Mouse (Mus musculus): ENCODE data around the gene Vipas39. TPM values are rescaled to one million over a fixed set of nuclear protein-coding genes. Genes with fewer than 3 reads are reported as not detected.

Vipas39 gene
- total RNA-seq, 2 experiments from 2014 or later: 34.4 to 37.4 TPM

DNA sequence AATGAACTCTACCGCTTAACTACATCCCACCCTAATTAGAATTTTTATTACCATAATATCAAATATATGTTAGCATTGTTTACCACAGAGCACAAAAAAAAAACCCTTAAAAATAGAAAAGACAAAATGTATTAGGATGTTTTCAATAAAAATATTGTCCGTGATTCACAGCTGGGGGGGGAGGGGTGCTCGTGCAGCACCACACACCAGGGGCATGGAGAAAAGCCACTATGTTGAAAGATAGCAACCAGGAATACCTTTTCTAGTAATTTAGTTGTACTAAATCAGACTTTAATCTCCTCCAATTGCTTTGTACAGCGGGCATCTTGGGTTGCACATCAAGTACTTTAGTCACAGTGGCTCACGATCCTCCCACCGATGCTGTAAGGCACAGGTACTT, 67.3 kb downstream of the Vipas39 start:
- DNase-seq: no peak

DNA sequence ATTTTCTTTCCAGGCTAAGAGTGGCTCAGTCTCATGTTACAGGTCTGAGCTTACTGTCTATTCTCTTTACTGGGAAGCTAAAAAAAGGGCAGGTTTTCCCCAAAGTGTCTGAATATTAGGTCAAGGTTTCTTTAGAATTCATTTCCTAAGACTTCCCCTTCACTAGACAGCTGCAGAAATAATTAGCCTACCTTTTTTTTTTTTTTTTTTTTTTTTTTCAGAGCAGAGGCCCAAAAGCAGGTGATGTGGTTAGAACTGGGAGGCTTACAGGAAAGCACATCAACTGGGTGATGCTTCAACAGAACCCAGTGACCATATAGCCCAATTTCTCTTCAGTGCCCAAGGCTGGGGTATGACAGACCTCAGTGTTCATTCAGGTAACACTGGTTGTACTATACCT, 69.7 kb downstream of the Vipas39 start:
- DNase-seq: no peak

GRCm38 (mm10) chr12:87195069-87195468, 71.0 kb downstream of the Vipas39 start:
- no peak for DNase-seq

GRCm38 (mm10) chr12:87193008-87193407, 73.0 kb downstream of the Vipas39 start:
- DNase-seq: no peak

Small RNA genes within 50 kb of the gene (microRNA-seq; reads per million reads assigned to microRNA genes)
- gene Gm47293: not detected

Other genes with a start within 250 kb of the Vipas39 start
- 1 to 10 TPM; 1.0 to 1.3 TPM for gene Tmem63c, start 244.9 kb downstream of the Vipas39 start, total RNA-seq (2021)
- gene Ngb, start 163.7 kb downstream of the Vipas39 start, total RNA-seq (2021): 1 to 10 TPM; 1.1 to 1.2 TPM
- gene Gstz1, start 119.1 kb downstream of the Vipas39 start, total RNA-seq (2021): 100 to 1,000 TPM; 103 to 114 TPM
- gene Pomt2, start 118.3 kb downstream of the Vipas39 start, total RNA-seq (2021): 10 to 100 TPM; 14.0 to 15.6 TPM
- 1 to 10 TPM; 1.6 to 2.0 TPM for gene Samd15, start 66.5 kb downstream of the Vipas39 start, total RNA-seq (2021)
- gene Tmed8, start 65.8 kb downstream of the Vipas39 start, total RNA-seq (2021): 10 to 100 TPM; 28.6 to 35.0 TPM
- under 1 TPM; 0.33 to 0.66 TPM for gene Noxred1, start 27.5 kb downstream of the Vipas39 start, total RNA-seq (2021)
- gene Ahsa1, start 223 bp upstream of the Vipas39 start, total RNA-seq (2021): 100 to 1,000 TPM; 154 to 214 TPM
- under 1 TPM; 0.13 to 0.17 TPM for gene Ism2, start 33.4 kb upstream of the Vipas39 start, total RNA-seq (2021)
- 100 to 1,000 TPM; 190 to 286 TPM for gene Sptlc2, start 122.1 kb upstream of the Vipas39 start, total RNA-seq (2021)
- gene Slirp, start 177.6 kb upstream of the Vipas39 start, total RNA-seq (2021): 100 to 1,000 TPM; 155 to 160 TPM
- gene Alkbh1, start 177.8 kb upstream of the Vipas39 start, total RNA-seq (2021): 10 to 100 TPM; 21.5 to 24.2 TPM
- 10 to 100 TPM; 70.1 to 77.9 TPM for gene Snw1, start 206.0 kb upstream of the Vipas39 start, total RNA-seq (2021)
- not detected for gene Gm5788, start 228.5 kb upstream of the Vipas39 start, total RNA-seq (2021)
- gene Gm8300, start 248.1 kb upstream of the Vipas39 start, total RNA-seq (2021): not detected

All from adrenal gland, postnatal 36 days (tissue).